Mouse (Mus musculus) cerebellum, adult 2 months (tissue): Measurements from ENCODE around the gene Stambpl1. TPM values are rescaled to one million over a fixed set of nuclear protein-coding genes. Genes with fewer than 3 reads are reported as not detected.

Experiments used
- DNase-seq, 2 experiments: peaks; one replicate each; pipeline ENCODE4 v3.0.0; 2021
- H3K27ac ChIP-seq: fragments of 200-500 bp; 2 replicates; pipeline ENCODE4 v1.5.1; 2012; ENCODE audit warnings: low read length, control low read depth, inconsistent platforms; ENCODE audit not compliant: insufficient read depth
- H3K27me3 ChIP-seq: fragments of 200-500 bp; 2 replicates; pipeline ENCODE4 v1.6.1; 2012; ENCODE audit warnings: inconsistent platforms, mild to moderate bottlenecking, low read length, moderate library complexity; ENCODE audit not compliant: control insufficient read depth, insufficient read depth
- H3K4me1 ChIP-seq: fragments of 200-500 bp; 2 replicates; pipeline ENCODE4 v1.6.1; 2011; ENCODE audit warnings: low read length; ENCODE audit not compliant: control insufficient read depth, insufficient read depth
- H3K4me3 ChIP-seq: fragments of 200-500 bp; replicated peaks from 2 replicates; pipeline ENCODE3; 2011; ENCODE audit warnings: mild to moderate bottlenecking, low read depth, low read length, control low read depth; ENCODE audit not compliant: insufficient read depth
- CTCF ChIP-seq: fragments of 200-500 bp; IDR thresholded peaks from 2 replicates; pipeline ENCODE4 v1.5.1; 2011; ENCODE audit warnings: low read depth, mild to moderate bottlenecking, control low read depth, low read length, moderate library complexity, borderline replicate concordance; ENCODE audit not compliant: insufficient read depth
- POLR2A ChIP-seq: fragments of 200-500 bp; IDR thresholded peaks from 2 replicates; pipeline ENCODE4 v1.6.1; 2011; ENCODE audit warnings: low read length, control low read depth, borderline replicate concordance; ENCODE audit not compliant: insufficient read depth
- WGBS: fragments of 180-500 bp; shearing (Covaris S2); methylation state at CpG from one replicate; pipeline ENCODE4 v1.1.7; 2018; 5-methylcytosine and 5-hydroxymethylcytosine counted together
- polyA plus RNA-seq: library from polyadenylated mRNA; depleted of rRNA; stranded (reverse); fragments of >200 nt; gene quantifications from 2 replicates; pipeline ENCODE4 v1.2.3, GENCODE M21; 2012

The Stambpl1 gene
- polyA plus RNA-seq, 1 experiment: 17.9 TPM

DNA sequence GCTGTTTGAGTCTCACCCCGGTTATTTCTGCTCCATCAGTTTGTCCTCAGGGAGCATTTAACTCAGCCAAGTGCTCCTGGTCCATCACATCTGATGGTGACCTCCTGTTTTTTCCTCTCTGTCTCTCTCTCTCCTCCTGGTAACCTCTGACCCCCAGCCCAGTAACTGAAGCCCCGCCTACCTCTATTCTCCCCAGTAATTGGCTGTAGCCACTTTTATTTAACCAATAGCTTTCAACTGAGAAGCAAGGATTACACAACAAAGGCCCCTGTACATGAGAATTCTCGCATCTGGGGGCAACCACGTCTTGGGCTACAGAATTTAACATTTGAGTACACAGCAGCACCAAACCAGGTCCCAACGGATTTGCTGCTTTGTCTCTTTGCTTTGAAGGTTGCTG is 40.3 kb downstream of the Stambpl1 start:
- no peak overlapping the region for H3K4me3 ChIP-seq
- no peak overlapping the region for H3K27ac ChIP-seq
- H3K4me1 ChIP-seq: no peaks in the 10 kb centered on the region
- H3K27me3 ChIP-seq: no peaks in the 10 kb centered on the region
- TF ChIP-seq CTCF (no peak), POLR2A (no peak)
- 69% methylated on average over 5 of the region's 5 CpGs for WGBS
- DNase-seq: no peak

DNA sequence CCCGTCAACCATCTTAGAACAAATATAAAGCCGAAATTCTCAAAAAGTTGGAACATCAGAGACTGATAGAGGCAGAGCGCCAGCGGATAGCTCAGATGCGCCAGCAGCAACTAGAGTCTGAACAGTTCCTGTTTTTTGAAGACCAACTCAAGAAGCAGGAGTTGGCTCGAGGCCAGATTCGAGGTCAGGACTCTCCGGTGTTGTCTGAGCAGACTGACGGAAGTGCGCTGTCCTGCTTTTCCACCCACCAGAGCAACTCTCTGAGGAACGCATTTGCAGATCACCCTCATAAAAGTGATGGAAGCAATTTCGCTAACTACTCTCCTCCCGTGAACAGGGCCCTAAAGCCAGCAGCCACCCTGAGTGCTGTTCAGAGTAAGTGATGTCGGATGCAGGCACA is 41.9 kb downstream of the Stambpl1 start:
- no peak overlapping the region for H3K4me3 ChIP-seq
- no peaks in the 10 kb centered on the region for H3K4me1 ChIP-seq
- H3K27me3 ChIP-seq: no peaks in the 10 kb centered on the region
- 62% methylated on average over 14 of the region's 14 CpGs for WGBS
- no peak for TF ChIP-seq POLR2A
- no peak for TF ChIP-seq CTCF
- DNase-seq: peak in 1 of 2 experiments; percentile 24
- H3K27ac ChIP-seq: no peak overlapping the region

DNA sequence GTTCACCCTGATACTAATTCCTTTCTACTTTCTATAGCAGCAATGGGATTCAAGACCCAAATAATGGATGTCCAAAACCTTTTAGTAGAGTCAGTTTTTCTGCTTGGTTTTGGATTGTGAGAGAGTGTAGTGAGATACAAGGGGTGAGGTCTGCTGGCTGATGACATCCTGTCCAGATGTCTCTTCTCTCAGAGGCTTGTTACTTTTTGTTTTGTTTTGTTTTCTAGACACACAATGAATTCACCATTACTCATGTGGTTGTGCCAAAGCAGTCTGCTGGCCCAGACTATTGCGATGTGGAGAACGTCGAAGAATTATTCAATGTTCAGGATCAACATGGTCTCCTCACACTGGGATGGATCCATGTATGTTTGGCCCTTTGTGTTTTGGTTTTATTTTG is 44.0 kb downstream of the Stambpl1 start:
- H3K4me1 ChIP-seq: no peaks in the 10 kb centered on the region
- H3K4me3 ChIP-seq: no peak overlapping the region
- 97% methylated on average over 3 of the region's 3 CpGs for WGBS
- H3K27ac ChIP-seq: no peak overlapping the region
- no peak for TF ChIP-seq POLR2A
- no peak for TF ChIP-seq CTCF
- DNase-seq: no peak
- H3K27me3 ChIP-seq: no peaks in the 10 kb centered on the region

DNA sequence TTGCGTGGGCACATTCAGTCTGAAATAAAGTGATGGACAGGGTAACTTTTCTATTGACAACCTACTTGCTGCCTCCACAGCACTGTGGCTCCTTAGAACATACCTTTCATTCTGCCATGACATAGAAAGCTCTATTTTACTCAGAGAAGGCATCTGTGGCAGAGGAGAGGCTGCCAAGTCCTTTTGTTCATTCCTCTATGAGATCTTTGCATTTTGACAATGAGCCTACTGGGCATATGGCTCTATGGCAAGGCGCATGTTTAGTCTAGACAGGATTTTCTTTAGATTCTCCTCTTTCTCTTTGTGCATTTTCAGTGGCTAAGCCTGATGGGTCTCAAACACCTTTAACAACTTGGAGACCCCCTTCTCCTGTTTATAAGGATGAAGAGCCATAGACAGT is 45.7 kb downstream of the Stambpl1 start:
- TF ChIP-seq POLR2A (no peak), CTCF (no peak)
- DNase-seq: no peak
- WGBS: 83% methylated on average over 2 of the region's 2 CpGs
- Histone ChIP-seq H3K4me3 (no peak overlapping the region), H3K27me3 (no peaks in the 10 kb centered on the region), H3K27ac (no peak overlapping the region), H3K4me1 (no peaks in the 10 kb centered on the region)

DNA sequence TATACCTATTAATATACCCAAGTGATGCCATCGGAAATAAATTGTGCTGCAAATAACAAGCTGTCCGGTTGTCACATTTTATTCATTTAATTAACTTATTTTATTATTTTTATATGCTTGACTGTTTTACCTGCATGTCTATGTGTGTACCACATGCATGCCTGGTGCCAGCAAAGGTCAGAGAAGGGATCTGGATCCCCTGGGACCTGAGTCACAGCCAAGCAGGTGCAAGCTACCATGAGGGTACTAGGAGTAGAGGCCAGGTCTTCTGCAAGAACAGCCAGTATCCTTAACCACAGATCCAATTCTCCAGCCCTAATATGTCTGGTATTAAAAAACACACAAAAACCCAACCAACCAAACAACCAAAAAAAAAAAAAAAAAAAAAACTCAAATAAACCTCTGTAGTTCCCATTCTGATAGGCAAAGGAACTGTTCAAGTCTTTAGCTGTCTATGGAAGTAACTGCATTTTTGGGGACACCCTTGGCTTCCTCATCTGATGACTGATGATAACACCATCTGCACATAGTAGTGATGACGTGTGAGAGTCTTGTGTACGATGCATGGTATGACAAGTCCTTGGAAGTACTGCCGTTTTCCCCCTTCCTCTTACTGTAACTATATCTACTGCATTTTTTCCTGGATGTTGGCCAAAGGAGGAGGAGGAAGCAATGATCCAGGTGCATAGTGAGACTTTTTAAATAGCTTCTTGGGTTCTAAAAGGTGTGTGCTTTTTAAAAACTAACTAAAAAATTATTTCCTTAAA is 48.4 kb downstream of the Stambpl1 start:
- Histone ChIP-seq H3K27ac (no peak overlapping the region), H3K4me1 (no peaks in the 10 kb centered on the region), H3K27me3 (no peaks in the 10 kb centered on the region), H3K4me3 (no peak overlapping the region)
- DNase-seq: no peak
- no peak for TF ChIP-seq CTCF
- TF ChIP-seq POLR2A: no peak
- 90% methylated on average over 5 of the region's 5 CpGs for WGBS

DNA sequence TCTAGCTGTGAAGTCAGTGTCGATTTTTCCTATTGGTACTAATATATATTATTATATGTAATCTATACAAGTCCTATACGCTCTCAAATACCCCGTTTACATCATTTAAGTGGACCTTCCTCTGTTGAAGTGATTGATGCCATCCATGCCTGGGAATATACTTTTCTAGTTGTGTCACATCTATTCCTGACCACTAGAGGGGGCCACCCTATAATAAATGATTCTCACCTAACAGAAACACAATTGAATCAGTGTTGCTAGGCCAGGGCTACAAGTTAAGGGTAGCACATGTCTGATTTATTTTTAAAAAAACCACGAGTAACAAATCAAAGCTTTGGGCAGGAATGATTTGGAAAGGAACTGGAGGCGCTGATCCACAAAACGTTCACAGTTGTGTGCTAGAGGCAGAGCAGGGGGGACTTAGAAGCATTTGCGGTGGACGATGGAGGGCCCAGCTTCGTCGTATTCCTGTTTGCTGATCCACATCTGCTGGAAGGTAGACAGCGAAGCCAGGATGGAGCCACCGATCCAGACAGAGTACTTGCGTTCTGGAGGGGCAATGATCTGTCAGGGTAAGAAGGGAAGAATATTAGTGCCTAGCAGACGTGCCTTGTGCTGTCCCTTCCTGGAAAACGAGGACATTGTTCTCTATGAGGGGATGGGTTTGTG is 49.4 kb downstream of the Stambpl1 start:
- TF ChIP-seq POLR2A: no peak
- TF ChIP-seq CTCF: peak; percentile 32; the same call in 1 of the 2 replicates

DNA sequence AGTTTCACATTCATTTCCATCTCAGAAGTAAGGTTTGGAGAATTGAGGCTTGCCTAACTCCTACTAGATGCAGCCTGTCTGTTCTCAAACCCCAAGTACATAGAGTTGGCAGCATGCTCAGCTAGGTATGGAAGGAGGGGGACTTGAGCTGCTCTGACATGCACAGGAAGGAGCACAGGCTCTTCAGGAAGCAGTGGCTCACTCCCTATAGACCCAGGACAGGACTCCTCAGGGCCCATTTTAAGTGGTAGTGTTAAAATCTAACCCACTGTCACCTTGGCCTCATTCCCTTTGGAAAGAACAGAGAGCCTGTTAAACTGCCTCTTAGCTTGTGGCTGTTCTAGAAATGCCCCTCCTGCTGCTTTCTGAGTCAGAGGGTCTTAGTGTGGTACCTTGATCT is 50.9 kb downstream of the Stambpl1 start:
- H3K27me3 ChIP-seq: no peaks in the 10 kb centered on the region
- TF ChIP-seq POLR2A: no peak
- TF ChIP-seq CTCF: no peak
- H3K27ac ChIP-seq: no peak overlapping the region
- no peak for DNase-seq
- no peak overlapping the region for H3K4me3 ChIP-seq
- H3K4me1 ChIP-seq: no peaks in the 10 kb centered on the region

More for the DNA sequence above, 49.4 kb downstream of the Stambpl1 start:
- WGBS: 63% methylated on average over 15 of the region's 15 CpGs
- Histone ChIP-seq H3K27ac (no peak overlapping the region), H3K4me1 (no peaks in the 10 kb centered on the region), H3K27me3 (no peaks in the 10 kb centered on the region), H3K4me3 (no peak overlapping the region)
- DNase-seq: peak in 1 of 2 experiments; percentile 9

DNA sequence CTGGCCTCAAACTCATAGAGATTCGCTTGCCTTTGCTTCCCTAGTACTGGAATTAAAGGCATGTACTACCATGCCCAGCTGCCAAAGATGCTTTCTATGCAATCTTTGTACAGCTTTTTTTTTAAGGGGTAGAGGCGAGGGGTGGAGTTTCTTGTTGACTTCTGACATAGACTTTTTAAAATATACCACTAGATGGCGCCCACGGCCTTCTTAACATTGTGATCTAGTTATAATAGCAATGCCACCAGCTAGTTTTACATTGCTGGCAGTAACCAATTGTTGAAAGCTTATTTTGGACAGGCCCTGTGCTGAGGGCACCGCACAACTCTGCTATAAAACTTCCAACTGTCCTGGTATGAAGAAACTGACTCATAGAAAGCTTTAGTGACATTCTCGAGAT is 52.0 kb downstream of the Stambpl1 start:
- 19% methylated on average over 6 of the region's 6 CpGs for WGBS
- Histone ChIP-seq H3K27ac (no peak overlapping the region), H3K4me3 (no peak overlapping the region), H3K4me1 (no peaks in the 10 kb centered on the region), H3K27me3 (no peaks in the 10 kb centered on the region)
- no peak for TF ChIP-seq POLR2A
- TF ChIP-seq CTCF: peak; percentile 32; the same call in 1 of the 2 replicates
- DNase-seq: peak in 1 of 2 experiments; percentile 41
